Mouse (Mus musculus): Measurements from ENCODE around the gene Pigz. TPM values are rescaled to one million over a fixed set of nuclear protein-coding genes. Genes with fewer than 3 reads are reported as not detected.

Pigz gene
- polyA plus RNA-seq, 1 experiment from 2014 or later: 1.7 TPM

GRCm38 (mm10) chr16:31992039-31992438, 58.4 kb downstream of the Pigz start:
- WGBS: 47% methylated on average over 1 of the region's 1 CpGs
- no peak overlapping the region for H3K4me2 ChIP-seq (replicated peaks; ENCODE audit: low read depth)

GRCm38 (mm10) chr16:31993195-31993594, 59.5 kb downstream of the Pigz start:
- H3K9me3 ChIP-seq (ENCODE audit: control insufficient read depth, low read length): no peaks in the 10 kb centered on the region
- no peaks in the 10 kb centered on the region for H3K4me1 ChIP-seq (replicated peaks; ENCODE audit: control insufficient read depth, insufficient read depth)
- DNase-seq (ENCODE audit: low spot score): no peak
- H3K9ac ChIP-seq (ENCODE audit: low read length): no peak overlapping the region
- no peak overlapping the region for H3K27ac ChIP-seq (replicated peaks)
- peaks cover 6% of the 10 kb centered on the region; the same call in 1 of the 2 replicates for H3K36me3 ChIP-seq (ENCODE audit: control insufficient read depth, insufficient read depth, low read length)
- WGBS: 94% methylated on average over 4 of the region's 4 CpGs
- TF ChIP-seq CTCF (IDR thresholded peaks at IDR 0.05; ENCODE audit: low read depth) (no peak), EP300 (optimal IDR thresholded peaks at IDR 0.05) (no peak)
- H3K4me3 ChIP-seq (ENCODE audit: low read depth, low read length): no peak overlapping the region
- no peak overlapping the region for H3K4me2 ChIP-seq (replicated peaks; ENCODE audit: low read depth)
- no peaks in the 10 kb centered on the region for H3K27me3 ChIP-seq (ENCODE audit: control insufficient read depth, insufficient read depth, low read length)
- no peak for ATAC-seq (ENCODE audit: low FRiP score, low TSS enrichment)

More at GRCm38 (mm10) chr16:31992039-31992438, 58.4 kb downstream of the Pigz start:
- ATAC-seq (ENCODE audit: low FRiP score, low TSS enrichment) (no peak), DNase-seq (ENCODE audit: low spot score) (no peak)
- Histone ChIP-seq H3K27ac (replicated peaks) (no peak overlapping the region), H3K4me3 (ENCODE audit: low read depth, low read length) (no peak overlapping the region), H3K27me3 (ENCODE audit: control insufficient read depth, insufficient read depth, low read length) (no peaks in the 10 kb centered on the region), H3K4me1 (replicated peaks; ENCODE audit: control insufficient read depth, insufficient read depth) (no peaks in the 10 kb centered on the region), H3K9me3 (ENCODE audit: control insufficient read depth, low read length) (no peaks in the 10 kb centered on the region), H3K36me3 (ENCODE audit: control insufficient read depth, insufficient read depth, low read length) (peaks cover 6% of the 10 kb centered on the region; the same call in 1 of the 2 replicates), H3K9ac (ENCODE audit: low read length) (no peak overlapping the region)
- TF ChIP-seq EP300 (optimal IDR thresholded peaks at IDR 0.05) (no peak), CTCF (IDR thresholded peaks at IDR 0.05; ENCODE audit: low read depth) (peak; percentile 38; the same call in 1 of the 2 replicates)

- H3K36me3 ChIP-seq (ENCODE audit: control insufficient read depth, insufficient read depth, low read length): peaks cover 6% of the 10 kb centered on the region; the same call in 1 of the 2 replicates
- no peaks in the 10 kb centered on the region for H3K4me1 ChIP-seq (replicated peaks; ENCODE audit: control insufficient read depth, insufficient read depth)
- H3K27ac ChIP-seq (replicated peaks): no peak overlapping the region
- no peak overlapping the region for H3K9ac ChIP-seq (ENCODE audit: low read length)
- ATAC-seq (ENCODE audit: low FRiP score, low TSS enrichment) (no peak), DNase-seq (ENCODE audit: low spot score) (no peak)
- no peaks in the 10 kb centered on the region for H3K9me3 ChIP-seq (ENCODE audit: control insufficient read depth, low read length)
- TF ChIP-seq CTCF (IDR thresholded peaks at IDR 0.05; ENCODE audit: low read depth) (no peak), EP300 (optimal IDR thresholded peaks at IDR 0.05) (no peak)
- no peak overlapping the region for H3K4me2 ChIP-seq (replicated peaks; ENCODE audit: low read depth)
- no peak overlapping the region for H3K4me3 ChIP-seq (ENCODE audit: low read depth, low read length)
- no peaks in the 10 kb centered on the region for H3K27me3 ChIP-seq (ENCODE audit: control insufficient read depth, insufficient read depth, low read length)
Observed at GRCm38 (mm10) chr16:31993946-31994345, 60.3 kb downstream of the Pigz start.

Small RNA genes lying within 50 kb of the gene (microRNA-seq; reads per million reads assigned to microRNA genes)
- gene Gm26269: not detected

Other genes with a start within 250 kb of the Pigz start
- 0.06 TPM in 1 of 2 replicates, not detected in the other for gene Meltf, start 55.0 kb upstream of the Pigz start, polyA plus RNA-seq (2015; fragmentation: Nextera tagmentation; extraction: Ambion mirVana)
- gene 0610012G03Rik, start 14.6 kb downstream of the Pigz start, polyA plus RNA-seq (2015; fragmentation: Nextera tagmentation; extraction: Ambion mirVana): 109 and 112 TPM in 2 replicates
- gene Ncbp2, start 14.7 kb downstream of the Pigz start, polyA plus RNA-seq (2015; fragmentation: Nextera tagmentation; extraction: Ambion mirVana): 50.9 and 52.3 TPM in 2 replicates
- gene Senp5, start 69.4 kb downstream of the Pigz start, polyA plus RNA-seq (2015; fragmentation: Nextera tagmentation; extraction: Ambion mirVana): 5.4 and 5.7 TPM in 2 replicates
- 22.2 and 23.6 TPM in 2 replicates for gene Pak2, start 145.5 kb downstream of the Pigz start, polyA plus RNA-seq (2015; fragmentation: Nextera tagmentation; extraction: Ambion mirVana)
- gene Pigx, start 165.9 kb downstream of the Pigz start, polyA plus RNA-seq (2015; fragmentation: Nextera tagmentation; extraction: Ambion mirVana): 69.8 and 71.8 TPM in 2 replicates
- 19.0 and 19.1 TPM in 2 replicates for gene Cep19, start 165.9 kb downstream of the Pigz start, polyA plus RNA-seq (2015; fragmentation: Nextera tagmentation; extraction: Ambion mirVana)
- 8.2 TPM in 2 replicates for gene Nrros, start 231.7 kb downstream of the Pigz start, polyA plus RNA-seq (2015; fragmentation: Nextera tagmentation; extraction: Ambion mirVana)
- gene Bex6, start 246.0 kb downstream of the Pigz start, polyA plus RNA-seq (2015; fragmentation: Nextera tagmentation; extraction: Ambion mirVana): not detected in 2 replicates